Comparison of ENCODE assay signal across 24 mouse cellular contexts in the genomic region with DNA sequence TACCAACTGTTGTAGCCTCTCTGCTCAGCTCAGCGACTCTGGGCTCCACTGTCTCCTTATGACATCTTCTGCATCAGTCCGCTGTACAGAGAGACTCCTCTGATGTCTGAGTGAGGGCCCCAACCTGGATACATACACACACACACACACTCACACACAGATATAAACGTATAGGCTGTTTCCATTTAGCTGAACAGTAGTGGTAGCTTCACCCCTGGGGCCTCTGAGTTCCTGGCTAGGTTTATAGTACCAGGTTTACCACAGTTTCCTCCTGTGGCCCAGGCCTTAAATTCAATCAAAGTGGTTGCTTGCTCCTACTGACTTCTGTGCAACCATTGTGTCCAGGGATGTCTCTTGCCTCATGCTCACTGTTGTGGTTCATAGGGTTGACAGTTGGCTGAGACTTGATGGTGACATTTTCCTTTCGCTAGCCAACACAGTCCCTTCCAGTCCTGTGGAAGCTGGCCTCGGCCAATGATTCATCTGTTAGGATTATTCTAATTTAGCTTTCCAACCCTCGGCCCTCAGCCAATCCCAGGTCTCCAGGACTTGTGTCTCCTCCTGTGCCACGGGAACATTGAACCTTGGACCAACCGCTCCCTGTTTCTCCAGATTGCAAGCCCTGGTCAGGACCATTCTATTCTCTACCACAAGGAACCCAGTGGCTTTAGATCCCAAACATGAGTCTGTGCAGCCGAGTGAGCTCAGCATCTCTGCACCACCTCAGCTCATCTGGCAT. TPM values are rescaled to one million over a fixed set of nuclear protein-coding genes. Genes with fewer than 3 reads are reported as not detected.
DNase-seq lines count a peak whose midpoint lies in the region; ATAC-seq and TF ChIP-seq lines count a peak whose summit lies in the region.
"Had no signal": no experiment of that assay in that cellular context is flagged by ENCODE, and none has a peak within 500 bp of the region (broad histone marks: within the 10 kb centered on the region; RNA-seq: fewer than 3 reads in every experiment).

No protein-coding gene starts in this region.

- ATAC-seq in stomach, postnatal 0 days (ENCODE audit: low FRiP score, low TSS enrichment): peak; percentile 86; the same call in 1 of the 2 replicates
- ATAC-seq in forebrain, embryonic 11.5 days (replicated peaks; ENCODE audit: low FRiP score): no peak
- ATAC-seq: inflammation-experienced regulatory T-cells, adult 6 months; midbrain, embryonic 15.5 days had no signal

- H3K4me1 ChIP-seq in stomach, postnatal 0 days (replicated peaks; ENCODE audit: control insufficient read depth, insufficient read depth): no peaks in the 10 kb centered on the region
- no peaks in the 10 kb centered on the region; the same call in 1 of the 2 replicates for H3K4me1 ChIP-seq in forebrain, embryonic 11.5 days (replicated peaks; ENCODE audit: control insufficient read depth, insufficient read depth, low read length)

- no peak overlapping the region for H3K4me3 ChIP-seq in stomach, postnatal 0 days (ENCODE audit: low read depth, low read length)
- H3K4me3 ChIP-seq in forebrain, embryonic 11.5 days (ENCODE audit: low read depth, low read length): no peak overlapping the region
- H3K4me3 ChIP-seq: hindbrain, embryonic 12.5 days; megakaryocyte, embryonic 14.5 days; midbrain, embryonic 15.5 days had no signal

- no peaks in the 10 kb centered on the region for H3K27me3 ChIP-seq in stomach, postnatal 0 days (ENCODE audit: control insufficient read depth, insufficient read depth, low read length)
- peaks cover 2% of the 10 kb centered on the region; the same call in 1 of the 2 replicates for H3K27me3 ChIP-seq in forebrain, embryonic 11.5 days (ENCODE audit: control insufficient read depth, insufficient read depth, low read length)

- WGBS in stomach, postnatal 0 days: 70% methylated on average over 9 of the region's 9 CpGs
- WGBS in forebrain, embryonic 11.5 days: 79% methylated on average over 9 of the region's 9 CpGs

- no peaks in the 10 kb centered on the region for H3K36me3 ChIP-seq in stomach, postnatal 0 days (ENCODE audit: control insufficient read depth, insufficient read depth, low read length)
- H3K36me3 ChIP-seq in forebrain, embryonic 11.5 days (ENCODE audit: control insufficient read depth, insufficient read depth, low read length): no peaks in the 10 kb centered on the region
- H3K36me3 ChIP-seq: hindbrain, embryonic 12.5 days; midbrain, embryonic 15.5 days had no signal

- no peaks in the 10 kb centered on the region for H3K9me3 ChIP-seq in stomach, postnatal 0 days (ENCODE audit: control insufficient read depth, low read length)
- H3K9me3 ChIP-seq in forebrain, embryonic 11.5 days (ENCODE audit: control insufficient read depth, low read length): no peaks in the 10 kb centered on the region
- H3K9me3 ChIP-seq: hindbrain, embryonic 12.5 days; megakaryocyte, embryonic 14.5 days; midbrain, embryonic 15.5 days had no signal

- H3K9ac ChIP-seq in stomach, postnatal 0 days (ENCODE audit: low read length): no peak overlapping the region
- H3K9ac ChIP-seq in forebrain, embryonic 11.5 days (ENCODE audit: low read length): no peak overlapping the region
- H3K9ac ChIP-seq: hindbrain, embryonic 12.5 days; midbrain, embryonic 15.5 days had no signal

- no peak for TF ChIP-seq CTCF in stomach, postnatal 0 days (IDR thresholded peaks at IDR 0.05; ENCODE audit: low read depth)

- no peak overlapping the region for H3K4me2 ChIP-seq in stomach, postnatal 0 days (replicated peaks; ENCODE audit: low read depth)
- no peak overlapping the region for H3K4me2 ChIP-seq in forebrain, embryonic 11.5 days (ENCODE audit: low read depth, low read length, severe bottlenecking)
- H3K4me2 ChIP-seq: hindbrain, embryonic 12.5 days; midbrain, embryonic 15.5 days had no signal

- no peak for TF ChIP-seq EP300 in stomach, postnatal 0 days (optimal IDR thresholded peaks at IDR 0.05)

- peak; percentile 34 to 54 for DNase-seq in kidney, adult 8-10 months
- no peak for DNase-seq in kidney, postnatal 14 days
- peak; percentile 75 to 81 for DNase-seq in cerebellum, adult 18-20 months
- DNase-seq in cerebellum, postnatal 36 days: peak; percentile 69 to 75
- peak; percentile 61 for DNase-seq in stomach, postnatal 0 days (ENCODE audit: low spot score)
- no peak for DNase-seq in forebrain, embryonic 11.5 days (ENCODE audit: low spot score)
- DNase-seq in lung, adult 18-20 months: no peak
- DNase-seq: adrenal gland, postnatal 10 days; B cell, adult 2 months; gastrocnemius, postnatal 10 days; heart, adult 18-20 months; layer of hippocampus, adult 9-11 months; lung, postnatal 14 days; spleen, adult 18-20 months; thymus, postnatal 25 days had no signal

- H3K27ac ChIP-seq in stomach, postnatal 0 days (replicated peaks): no peak overlapping the region
- no peak overlapping the region for H3K27ac ChIP-seq in forebrain, embryonic 11.5 days (ENCODE audit: low read depth, low read length)
- H3K27ac ChIP-seq: hindbrain, embryonic 12.5 days; midbrain, embryonic 15.5 days had no signal

RNA-seq across cellular contexts. Expression of a gene that starts 5.3 kb away (rescaled TPM):
- polyA plus RNA-seq in stomach, postnatal 0 days (2015; fragmentation: Nextera tagmentation; extraction: Ambion mirVana): not detected in 2 replicates
- not detected in 2 replicates for polyA plus RNA-seq in forebrain, embryonic 11.5 days (2014; fragmentation: Nextera tagmentation; extraction: Ambion mirVana)
- polyA plus RNA-seq: embryonic facial prominence, embryonic 14.5 days; frontal cortex, adult 2 months; heart, postnatal 0 days; hindbrain, embryonic 12.5 days; inflammation-experienced regulatory T-cells, adult 6 months; limb, embryonic 14.5 days; liver, embryonic 16.5 days; midbrain, embryonic 15.5 days had no signal

RNA-seq across cellular contexts. Expression of a gene that starts 51.8 kb away (rescaled TPM):
- polyA plus RNA-seq in stomach, postnatal 0 days (2015; fragmentation: Nextera tagmentation; extraction: Ambion mirVana): 3.2 and 4.2 TPM in 2 replicates
- 14.4 and 15.7 TPM in 2 replicates for polyA plus RNA-seq in forebrain, embryonic 11.5 days (2014; fragmentation: Nextera tagmentation; extraction: Ambion mirVana)
- polyA plus RNA-seq: inflammation-experienced regulatory T-cells, adult 6 months had no signal

Comparison
In these comparisons a context has a peak if more than half of its experiments do, and no peak if none do; other contexts are left out.
1. DNase-seq: peak in kidney, adult 8-10 months (2 of 2), cerebellum, adult 18-20 months (2 of 2), cerebellum, postnatal 36 days (2 of 2) and stomach, postnatal 0 days (single experiment); none in kidney, postnatal 14 days (single experiment), forebrain, embryonic 11.5 days (single experiment) and lung, adult 18-20 months (0 of 2).